9 mouse cellular contexts compared by ENCODE assay signal in the genomic region with DNA sequence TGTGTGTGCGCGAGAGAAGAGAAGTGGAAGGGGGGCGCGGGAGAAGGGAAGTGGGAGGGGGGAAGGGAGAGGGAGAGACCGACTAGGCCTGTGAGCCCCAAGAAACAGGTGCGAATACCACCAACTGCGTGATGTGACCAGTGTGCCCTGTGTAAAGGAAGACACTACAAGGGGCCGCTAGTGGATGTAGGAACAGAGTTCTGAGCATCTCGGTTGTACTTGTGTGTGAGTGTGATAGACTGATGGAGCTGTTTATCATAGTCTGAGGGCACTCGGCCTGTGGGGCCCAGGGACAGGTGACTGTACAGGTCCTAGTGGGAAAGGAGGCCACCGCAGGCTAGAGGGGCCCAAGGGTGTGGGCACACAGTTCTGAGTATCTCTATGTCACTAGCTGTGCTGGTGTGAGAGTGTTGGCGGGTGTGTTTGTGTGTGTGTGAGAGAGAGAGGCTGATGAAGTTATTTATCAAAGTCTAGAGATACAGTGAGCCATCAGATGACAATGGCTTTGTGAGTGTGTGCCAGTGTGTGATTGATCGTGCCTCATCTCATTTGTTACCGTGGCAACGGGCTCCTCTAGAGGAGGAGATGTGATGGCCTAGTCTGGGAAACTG. TPM values are rescaled to one million over a fixed set of nuclear protein-coding genes. Genes with fewer than 3 reads are reported as not detected.
DNase-seq lines count a peak whose midpoint lies in the region; ATAC-seq and TF ChIP-seq lines count a peak whose summit lies in the region.
"Had no signal": no experiment of that assay in that cellular context is flagged by ENCODE, and none has a peak within 500 bp of the region (broad histone marks: within the 10 kb centered on the region; RNA-seq: fewer than 3 reads in every experiment).

No protein-coding gene starts in this region.

- TF ChIP-seq CTCF in G1E (IDR thresholded peaks at IDR 0.05; ENCODE audit: low read depth, low read length) = no peak
- TF ChIP-seq CTCF in hindbrain, postnatal 0 days (IDR thresholded peaks at IDR 0.05; ENCODE audit: low read depth) = no peak

- H3K4me2 ChIP-seq in hindbrain, postnatal 0 days (ENCODE audit: low read depth, low read length) = peak overlapping the region; percentile 83
- H3K4me2 ChIP-seq in liver, embryonic 12.5 days = peak overlapping the region; percentile 88

- DNase-seq in frontal cortex, postnatal 10 days (ENCODE audit: low spot score in 2 of 2) = peak; percentile 42 to 44
- DNase-seq in G1E (ENCODE audit: low spot score) = peak; percentile 4
- DNase-seq in embryo, embryonic 11 days = peak; percentile 60
- peak; percentile 79 for DNase-seq in hindbrain, postnatal 0 days (ENCODE audit: low spot score)
- peak; percentile 48 for DNase-seq in retina, postnatal 1 day
- no peak for DNase-seq in spleen, postnatal 10 days (ENCODE audit: low spot score in 2 of 2)

- peak overlapping the region; percentile 73 for H3K4me3 ChIP-seq in G1E (ENCODE audit: low read depth, low read length)
- peak overlapping the region; percentile 49 for H3K4me3 ChIP-seq in hindbrain, postnatal 0 days (ENCODE audit: low read length)
- peak overlapping the region; percentile 67 for H3K4me3 ChIP-seq in liver, embryonic 12.5 days

- H3K9me3 ChIP-seq in G1E (replicated peaks) = no peaks in the 10 kb centered on the region
- no peaks in the 10 kb centered on the region for H3K9me3 ChIP-seq in hindbrain, postnatal 0 days (ENCODE audit: low read length)
- no peaks in the 10 kb centered on the region for H3K9me3 ChIP-seq in liver, embryonic 12.5 days (replicated peaks)

- whole genome bisulfite sequencing in hindbrain, postnatal 0 days = 10% methylated on average over 15 of the region's 15 CpGs
- 20% methylated on average over 15 of the region's 15 CpGs for WGBS in liver, embryonic 12.5 days (ENCODE audit: insufficient replicate concordance)

- peaks cover 26% of the 10 kb centered on the region for H3K36me3 ChIP-seq in G1E (replicated peaks)
- no peaks in the 10 kb centered on the region for H3K36me3 ChIP-seq in hindbrain, postnatal 0 days (ENCODE audit: insufficient read depth, low read length)
- peaks cover 18% of the 10 kb centered on the region for H3K36me3 ChIP-seq in liver, embryonic 12.5 days

- H3K27me3 ChIP-seq in G1E (ENCODE audit: insufficient read depth, low read length) = no peaks in the 10 kb centered on the region
- H3K27me3 ChIP-seq in hindbrain, postnatal 0 days (ENCODE audit: insufficient read depth, low read length) = no peaks in the 10 kb centered on the region
- no peaks in the 10 kb centered on the region for H3K27me3 ChIP-seq in liver, embryonic 12.5 days (replicated peaks)

- H3K27ac ChIP-seq in hindbrain, postnatal 0 days = peak overlapping the region; percentile 81
- peak overlapping the region; percentile 82 for H3K27ac ChIP-seq in liver, embryonic 12.5 days

- H3K9ac ChIP-seq in hindbrain, postnatal 0 days (replicated peaks; ENCODE audit: low read length) = peak overlapping the region; percentile 61
- peak overlapping the region; percentile 71 for H3K9ac ChIP-seq in liver, embryonic 12.5 days

- ATAC-seq in frontal cortex, adult (ENCODE audit: low TSS enrichment) = no peak
- no peak for ATAC-seq in G1E (ENCODE audit: extremely low read depth, insufficient number of reproducible peaks, low FRiP score, poor library complexity, severe bottlenecking)
- peak; percentile 13 for ATAC-seq in hindbrain, postnatal 0 days
- ATAC-seq in liver, embryonic 12.5 days = peak; percentile 76

- H3K4me1 ChIP-seq in G1E (ENCODE audit: insufficient read depth, low read depth, low read length) = peaks cover 41% of the 10 kb centered on the region
- H3K4me1 ChIP-seq in hindbrain, postnatal 0 days (ENCODE audit: insufficient read depth, low read length) = peaks cover 9% of the 10 kb centered on the region; the same call in 1 of the 2 replicates
- H3K4me1 ChIP-seq in liver, embryonic 12.5 days = peaks cover 44% of the 10 kb centered on the region

RNA-seq across cellular contexts. Expression of a gene that starts 0.6 kb away (rescaled TPM):
- total RNA-seq in G1E (2014; fragmentation: Nextera tagmentation) = 10.1 and 12.8 TPM in 2 replicates
- total RNA-seq in G1E (2017) = 16.3 and 17.0 TPM in 2 replicates
- 0.19 and 0.47 TPM in 2 replicates for polyA plus RNA-seq in G1E (2012)
- 3.2 and 4.2 TPM in 2 replicates for total RNA-seq in hindbrain, postnatal 0 days (2014; rRNA removed)
- polyA plus RNA-seq in hindbrain, postnatal 0 days (2015; fragmentation: Nextera tagmentation; extraction: Ambion mirVana) = 12.0 and 15.3 TPM in 2 replicates
- 8.1 and 8.2 TPM in 2 replicates for polyA plus RNA-seq in liver, embryonic 12.5 days (2016; fragmentation: Nextera tagmentation; extraction: Ambion mirVana)

RNA-seq across cellular contexts. Expression of a gene that starts 34.5 kb away (rescaled TPM):
- total RNA-seq in G1E (2014; fragmentation: Nextera tagmentation) = not detected in 2 replicates
- total RNA-seq in G1E (2017) = not detected in 2 replicates
- polyA plus RNA-seq in G1E (2012) = not detected in 2 replicates
- total RNA-seq in hindbrain, postnatal 0 days (2014; rRNA removed) = not detected in 2 replicates
- polyA plus RNA-seq in hindbrain, postnatal 0 days (2015; fragmentation: Nextera tagmentation; extraction: Ambion mirVana) = 0.59 and 0.62 TPM in 2 replicates
- polyA plus RNA-seq in liver, embryonic 12.5 days (2016; fragmentation: Nextera tagmentation; extraction: Ambion mirVana) = not detected in 2 replicates

RNA-seq across cellular contexts. Expression of a gene that starts 44.1 kb away (rescaled TPM):
- 1.2 and 3.1 TPM in 2 replicates for total RNA-seq in G1E (2014; fragmentation: Nextera tagmentation)
- 0.49 and 0.64 TPM in 2 replicates for total RNA-seq in G1E (2017)
- polyA plus RNA-seq in G1E (2012) = 0.29 and 0.38 TPM in 2 replicates
- 5.8 and 9.5 TPM in 2 replicates for total RNA-seq in hindbrain, postnatal 0 days (2014; rRNA removed)
- polyA plus RNA-seq in hindbrain, postnatal 0 days (2015; fragmentation: Nextera tagmentation; extraction: Ambion mirVana) = 15.0 and 17.6 TPM in 2 replicates
- 1.6 and 2.1 TPM in 2 replicates for polyA plus RNA-seq in liver, embryonic 12.5 days (2016; fragmentation: Nextera tagmentation; extraction: Ambion mirVana)

RNA-seq across cellular contexts. Expression of a gene that starts 56.5 kb away (rescaled TPM):
- total RNA-seq in G1E (2014; fragmentation: Nextera tagmentation) (not detected in 2 replicates), G1E (2017) (0.05 and 0.12 TPM in 2 replicates)
- not detected in 2 replicates for polyA plus RNA-seq in G1E (2012)
- total RNA-seq in hindbrain, postnatal 0 days (2014; rRNA removed) = 2.7 and 3.1 TPM in 2 replicates
- 4.6 and 5.0 TPM in 2 replicates for polyA plus RNA-seq in hindbrain, postnatal 0 days (2015; fragmentation: Nextera tagmentation; extraction: Ambion mirVana)
- polyA plus RNA-seq in liver, embryonic 12.5 days (2016; fragmentation: Nextera tagmentation; extraction: Ambion mirVana) = 0.50 and 0.57 TPM in 2 replicates
- polyA plus RNA-seq: large intestine, adult 2 months had no signal

Comparison
In these comparisons a context has a peak if more than half of its experiments do, and no peak if none do; other contexts are left out.
1. DNase-seq: peak in frontal cortex, postnatal 10 days (2 of 2), G1E (single experiment), embryo, embryonic 11 days (single experiment), hindbrain, postnatal 0 days (single experiment) and retina, postnatal 1 day (single experiment); none in spleen, postnatal 10 days (0 of 2).
2. ATAC-seq: peak in hindbrain, postnatal 0 days (single experiment) and liver, embryonic 12.5 days (single experiment); none in frontal cortex, adult (single experiment) and G1E (single experiment).
3. Peak in every context shown above with its lines, with median percentiles within 50 percentile points of each other: H3K4me3 ChIP-seq.